Mouse (Mus musculus) urinary bladder, postnatal 10 days (tissue): Measurements from ENCODE around the gene Rad51b.

Source experiments
- DNase-seq: peaks from one replicate; pipeline ENCODE4 v3.0.0; 2022; ENCODE audit warnings: low spot score

Rad51b gene

DNA sequence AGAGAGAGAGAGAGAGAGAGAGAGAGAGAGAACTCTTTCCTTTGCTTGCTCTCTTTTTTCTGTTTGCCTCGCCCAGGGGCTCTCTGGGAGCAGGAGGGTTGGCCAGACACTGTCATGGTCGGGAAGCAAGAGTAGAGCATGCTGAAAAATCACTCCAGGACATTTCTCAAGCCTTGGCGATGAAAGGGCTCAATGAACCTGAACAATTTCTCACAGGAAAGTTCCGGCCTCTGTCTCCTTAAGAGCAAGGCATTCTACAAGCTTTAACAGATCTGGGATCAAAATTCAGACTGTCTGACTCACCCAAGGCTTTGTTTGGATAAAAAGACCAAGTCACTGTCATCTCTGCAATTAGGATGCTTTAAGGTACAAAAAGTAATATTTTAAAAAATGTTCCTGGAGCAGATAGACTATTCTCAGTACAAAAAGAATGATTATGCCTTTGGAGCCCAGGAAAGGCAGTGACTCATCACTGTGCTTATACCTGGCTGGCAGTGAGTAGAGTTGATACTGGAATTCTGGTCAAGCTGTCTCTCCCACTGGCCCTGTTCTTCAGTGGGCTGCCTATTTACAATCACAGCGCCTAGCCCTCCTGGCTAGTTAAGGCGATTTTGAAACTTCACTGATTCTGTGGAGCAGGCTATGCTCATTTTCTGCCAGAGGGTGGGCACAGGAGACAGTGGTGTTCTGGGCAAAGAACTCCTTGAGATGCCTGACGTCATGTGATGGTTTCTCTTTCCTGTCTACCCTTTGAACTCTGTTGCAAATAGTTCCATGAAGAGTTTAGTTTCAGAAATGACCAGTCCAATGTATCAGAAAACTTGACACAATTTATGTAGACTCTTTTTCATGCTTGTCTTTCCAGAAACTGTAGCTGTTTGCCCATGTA lies 352.0 kb downstream of the Rad51b start:
- no peak for DNase-seq

GRCm38 (mm10) chr12:79649796-79650195 lies 352.7 kb downstream of the Rad51b start:
- no peak for DNase-seq

- no peak for DNase-seq
Measured at GRCm38 (mm10) chr12:79655138-79655537, 358.1 kb downstream of the Rad51b start.

DNA sequence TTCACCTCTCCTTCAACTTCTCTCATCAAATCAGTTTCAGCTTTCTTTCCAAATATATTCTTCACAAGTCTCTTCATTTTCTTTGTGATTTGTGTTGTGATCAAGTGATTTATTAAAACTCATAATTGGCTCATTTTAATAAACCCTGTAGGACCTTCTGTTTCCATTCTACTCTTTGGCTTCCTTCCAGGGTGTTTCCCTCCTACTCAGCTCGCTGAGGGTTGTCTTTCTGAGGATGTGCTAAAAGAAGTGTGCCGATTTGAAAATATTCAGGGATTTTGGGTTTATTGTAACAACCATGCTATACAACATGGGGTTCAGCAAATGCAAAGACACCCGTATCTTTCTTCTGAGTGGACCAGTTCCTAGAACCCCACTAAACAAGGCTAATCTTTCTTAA lies 361.8 kb downstream of the Rad51b start:
- DNase-seq, result no peak

DNA sequence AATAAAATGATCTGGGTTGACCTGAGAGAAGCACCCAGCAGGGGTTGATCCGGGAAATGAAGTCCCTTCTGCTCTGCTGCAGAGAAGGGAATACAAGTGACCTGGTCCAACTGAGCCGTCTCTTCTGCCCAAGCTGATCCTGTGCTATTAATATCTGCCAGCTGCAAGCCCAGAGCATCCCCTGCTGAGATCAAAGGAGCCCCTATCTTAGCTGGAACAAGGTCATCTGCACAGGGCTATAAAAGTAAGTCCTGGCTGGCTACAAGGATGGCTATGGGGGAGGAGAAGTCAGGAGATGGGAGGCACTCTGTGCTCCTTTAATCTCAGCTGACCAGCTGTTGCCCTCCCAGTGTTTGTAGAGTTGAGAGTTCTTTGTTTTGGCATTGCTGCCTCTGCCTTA lies 364.2 kb downstream of the Rad51b start:
- DNase-seq, result no peak

- DNase-seq, result no peak
Measured at GRCm38 (mm10) chr12:79663131-79663892, 366.2 kb downstream of the Rad51b start.

DNA sequence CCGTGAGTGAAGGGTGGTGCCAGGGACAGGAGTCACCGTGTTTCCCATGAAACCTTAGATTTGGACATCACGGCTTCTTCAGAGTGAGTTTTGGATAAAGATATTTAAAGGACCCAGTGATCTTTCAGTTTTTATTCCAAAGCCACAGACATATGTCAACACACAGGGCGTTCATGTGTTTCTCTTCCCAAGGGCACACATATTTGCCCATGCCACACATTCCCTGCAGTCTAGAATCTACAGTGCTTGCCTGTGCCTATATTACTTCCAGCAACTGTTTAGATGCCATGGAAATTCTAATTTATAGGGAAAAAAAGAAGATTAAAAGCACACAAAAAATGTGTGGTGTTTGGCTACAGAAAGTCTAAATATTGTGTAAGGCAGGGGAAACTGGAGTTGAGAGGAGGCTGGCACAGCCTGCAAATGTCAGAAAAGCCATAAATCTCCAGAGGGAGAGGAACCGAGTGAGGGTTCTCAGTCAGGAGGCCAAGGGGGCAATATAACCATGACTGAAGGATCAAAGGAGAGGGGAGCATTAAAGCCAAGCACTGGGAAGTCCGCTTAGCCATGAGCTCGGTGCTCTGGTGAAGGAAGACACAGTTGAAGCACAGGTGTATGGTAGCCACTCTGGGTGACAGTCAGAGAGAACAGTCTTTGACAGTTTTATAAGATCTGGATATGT lies 367.0 kb downstream of the Rad51b start:
- no peak for DNase-seq

DNA sequence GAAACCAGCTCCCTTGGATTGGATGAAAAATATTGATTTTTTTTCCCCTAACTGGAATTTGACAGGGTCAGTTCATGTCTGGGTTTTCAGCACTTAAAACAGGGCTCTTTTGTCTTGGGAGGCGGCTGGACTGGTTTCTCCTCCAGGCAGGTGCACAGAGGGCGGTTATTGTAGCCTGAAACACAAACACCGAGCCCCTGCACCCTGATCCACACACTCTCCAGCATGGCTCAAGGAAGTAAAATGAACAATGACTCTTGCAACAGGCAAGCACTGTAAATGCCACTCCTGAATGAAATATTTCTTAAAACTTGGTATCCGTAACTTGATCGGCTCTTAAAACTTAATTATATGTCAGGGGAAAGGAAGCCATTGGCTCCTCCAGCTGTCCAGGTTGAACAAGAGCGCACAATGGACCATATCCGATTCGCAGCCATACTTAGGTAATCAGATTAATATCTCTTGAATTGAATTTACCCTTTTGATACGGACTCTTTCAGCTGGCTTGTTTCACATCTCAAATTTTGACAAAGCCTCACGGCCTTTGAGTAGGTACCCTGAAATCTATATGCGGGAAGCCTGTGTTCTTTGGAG lies 377.9 kb downstream of the Rad51b start:
- DNase-seq, result no peak

GRCm38 (mm10) chr12:79675440-79676176 lies 378.5 kb downstream of the Rad51b start:
- no peak for DNase-seq

DNA sequence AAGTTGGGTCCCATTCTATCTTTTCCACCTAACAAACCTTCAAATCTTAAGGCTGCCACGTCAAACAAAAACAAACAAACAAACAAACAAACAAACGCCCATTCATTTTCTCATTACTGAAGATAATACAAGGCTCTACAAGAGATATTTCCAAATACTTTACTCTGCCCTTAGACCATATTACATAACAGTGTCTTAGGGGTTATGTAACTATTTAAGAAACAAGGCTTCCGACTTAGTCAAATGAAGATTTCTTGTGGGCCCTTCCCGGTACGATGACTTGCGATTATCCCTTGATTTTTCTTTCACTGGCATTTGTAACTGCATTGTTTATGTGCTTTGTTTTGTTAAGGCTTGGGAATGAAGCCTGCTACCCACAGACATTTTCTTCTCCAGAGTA lies 379.2 kb downstream of the Rad51b start:
- no peak for DNase-seq

GRCm38 (mm10) chr12:79676896-79677295 lies 379.8 kb downstream of the Rad51b start:
- no peak for DNase-seq

GRCm38 (mm10) chr12:79679251-79679901 lies 382.3 kb downstream of the Rad51b start:
- no peak for DNase-seq

GRCm38 (mm10) chr12:79679941-79680697 lies 383.0 kb downstream of the Rad51b start:
- no peak for DNase-seq

DNA sequence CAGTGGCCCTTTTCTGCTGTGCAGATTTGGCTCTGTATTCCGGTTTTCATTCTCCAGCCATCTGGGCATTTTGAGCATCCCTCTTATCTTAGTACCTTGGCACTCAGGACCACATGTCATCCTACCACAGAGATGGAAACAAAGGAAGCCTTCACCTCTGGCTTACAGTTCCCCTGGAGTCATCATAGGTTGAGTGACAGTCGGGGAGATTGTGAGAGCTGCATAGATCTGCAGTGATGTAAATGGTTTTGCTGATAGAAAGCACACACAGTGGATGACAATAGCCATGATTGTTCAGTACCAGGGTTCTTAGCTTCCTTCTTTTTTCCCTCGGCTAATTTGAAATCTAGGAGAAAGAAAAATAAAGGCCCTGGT lies 383.6 kb downstream of the Rad51b start:
- no peak for DNase-seq

- no peak for DNase-seq
Measured at GRCm38 (mm10) chr12:79681571-79681970, 384.5 kb downstream of the Rad51b start.

DNA sequence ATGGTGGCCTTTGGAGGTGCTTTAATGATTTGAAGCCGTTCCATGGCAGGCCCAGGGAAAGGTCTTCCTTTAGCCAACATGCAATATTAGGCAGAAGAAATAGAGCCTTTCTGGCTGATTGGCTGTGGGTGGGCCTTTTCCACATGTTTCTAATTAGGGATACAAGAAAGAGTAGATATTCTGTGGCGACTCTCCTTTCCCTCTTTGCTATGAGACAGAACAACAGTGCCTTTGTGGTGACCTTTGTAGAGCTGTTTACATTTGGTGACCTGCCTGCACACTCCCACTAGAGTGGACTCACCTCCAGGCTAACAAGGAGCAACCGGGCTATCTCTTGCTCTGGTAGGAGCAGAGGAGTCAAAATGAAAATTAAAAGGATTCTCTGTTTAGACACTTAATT lies 386.3 kb downstream of the Rad51b start:
- DNase-seq, result no peak

DNA sequence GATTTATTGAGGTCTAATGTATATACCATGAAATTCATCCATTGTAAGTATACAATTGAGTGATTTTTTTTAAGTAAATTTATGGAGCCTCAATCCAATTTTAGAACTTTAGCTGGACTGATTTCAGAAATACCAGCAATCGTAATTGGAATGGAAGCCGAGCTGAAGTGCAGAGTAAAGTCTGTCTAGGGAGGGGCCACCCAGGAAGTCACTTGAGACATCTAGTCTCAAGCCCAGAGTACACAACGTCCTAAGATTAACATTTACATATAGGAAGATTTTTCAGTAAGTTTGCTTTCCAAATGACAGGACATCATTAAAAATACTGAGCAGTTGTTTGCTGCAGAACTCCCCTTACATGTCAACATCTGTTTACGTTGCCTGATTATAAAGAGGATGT lies 386.7 kb downstream of the Rad51b start:
- DNase-seq, result no peak

GRCm38 (mm10) chr12:79684338-79684737 lies 387.3 kb downstream of the Rad51b start:
- no peak for DNase-seq

DNA sequence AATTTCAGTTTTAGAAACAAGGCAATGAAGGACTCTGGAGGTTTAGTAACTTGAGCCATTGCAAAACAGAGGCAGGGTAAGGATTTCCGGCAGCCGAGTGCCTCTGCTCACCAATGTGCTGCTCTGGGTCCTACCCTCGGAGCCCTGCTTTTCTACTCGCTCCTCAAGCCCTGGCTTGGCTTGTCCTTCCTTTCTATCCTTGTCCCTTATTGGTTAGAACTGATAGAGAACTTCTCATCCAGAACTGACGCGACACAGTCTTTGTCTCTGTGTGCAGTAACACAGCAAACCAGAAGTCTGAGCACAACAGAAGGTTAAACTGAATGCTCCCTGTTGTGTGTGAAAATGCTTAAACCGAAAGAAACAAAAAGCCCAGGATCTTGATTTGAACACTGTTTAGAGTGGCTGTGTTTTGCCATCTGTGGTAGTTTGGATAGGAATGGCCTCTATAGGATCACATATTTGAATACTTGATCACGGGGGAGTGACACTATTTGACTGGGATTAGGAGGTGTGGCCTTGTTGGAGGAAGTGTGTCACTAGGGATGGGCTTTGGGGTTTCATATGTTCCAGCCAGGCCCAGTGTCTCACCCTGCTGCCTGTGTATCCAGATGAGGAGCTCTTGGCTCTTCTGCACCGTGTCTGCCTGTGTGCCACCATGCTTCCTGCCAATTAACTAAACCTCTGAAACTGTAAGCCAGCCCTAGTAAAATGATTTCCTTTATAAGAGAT lies 389.7 kb downstream of the Rad51b start:
- DNase-seq, result no peak
